Mouse (Mus musculus) heart, embryonic 15.5 days (tissue): ENCODE measurements at regions not wholly inside any gene's neighbourhood (a gene's known extent, or its start where the extent isn't known, plus 50 kb on each side); places are given as distances from the start of the nearest gene placed in this dataset.

ENCODE experiments used
- ATAC-seq: fragments of 200-750 bp; cut with Nextera tagmentation; replicated peaks from 2 replicates; pipeline ENCODE4 v1.8.0; 2017; ENCODE audit warnings: low read depth, moderate TSS enrichment; ENCODE audit not compliant: insufficient number of reproducible peaks, insufficient read depth, low FRiP score
- H3K27ac ChIP-seq: fragments of 300-500 bp; sonication (generic); 2 replicates; pipeline ENCODE4 v1.5.1; 2015; ENCODE audit warnings: mild to moderate bottlenecking, inconsistent platforms
- H3K27me3 ChIP-seq: fragments of 300-500 bp; sonication (generic); 2 replicates; pipeline ENCODE4 v1.6.1; 2015; ENCODE audit warnings: inconsistent platforms
- H3K36me3 ChIP-seq: fragments of 300-500 bp; sonication (generic); 2 replicates; pipeline ENCODE4 v1.6.1; 2015; ENCODE audit warnings: mild to moderate bottlenecking, inconsistent platforms
- H3K4me1 ChIP-seq: fragments of 300-500 bp; sonication (generic); replicated peaks from 2 replicates; pipeline ENCODE4 v1.6.1; 2015; ENCODE audit warnings: inconsistent platforms
- H3K4me2 ChIP-seq: fragments of 300-500 bp; sonication (generic); 2 replicates; pipeline ENCODE4 v1.6.1; 2015; ENCODE audit warnings: inconsistent platforms, mild to moderate bottlenecking, moderate library complexity
- H3K4me3 ChIP-seq: fragments of 300-500 bp; sonication (generic); 2 replicates; pipeline ENCODE4 v1.5.1; 2015; ENCODE audit warnings: mild to moderate bottlenecking, inconsistent platforms
- H3K9ac ChIP-seq: fragments of 300-500 bp; sonication (generic); 2 replicates; pipeline ENCODE4 v1.6.1; 2015; ENCODE audit warnings: mild to moderate bottlenecking, inconsistent platforms
- H3K9me3 ChIP-seq: fragments of 300-500 bp; sonication (generic); replicated peaks from 2 replicates; pipeline ENCODE4 v1.6.1; 2016; ENCODE audit warnings: inconsistent platforms
- WGBS: fragments of 180-500 bp; shearing (Covaris S2); methylation state at CpG from one replicate; pipeline ENCODE4 v1.1.7; 2015; ENCODE audit warnings: mixed read lengths; 5-methylcytosine and 5-hydroxymethylcytosine counted together

DNA sequence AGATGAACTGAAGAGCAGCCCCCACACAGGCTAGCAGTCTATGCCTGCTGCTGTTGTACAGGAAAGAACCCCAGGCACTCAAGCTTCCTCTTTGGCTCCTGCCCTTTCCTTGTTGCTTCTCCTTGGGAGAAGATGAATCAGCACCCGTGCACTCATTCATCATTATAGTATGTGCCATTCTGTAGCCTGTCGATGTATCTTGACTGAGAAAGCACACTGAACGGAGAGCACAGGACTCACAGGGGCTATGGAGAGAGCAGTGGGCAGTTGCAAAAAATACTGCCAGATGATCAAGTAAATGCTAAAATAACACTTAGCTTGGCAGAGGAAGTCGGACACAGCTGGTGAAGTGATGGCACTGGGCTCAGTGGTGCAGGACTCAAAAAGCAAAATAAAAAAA lies 322.2 kb upstream of the Vstm2b start:
- H3K9me3 ChIP-seq = no peaks in the 10 kb centered on the region
- 76% methylated on average over 4 of the region's 4 CpGs for WGBS
- H3K4me3 ChIP-seq = no peak overlapping the region
- no peaks in the 10 kb centered on the region for H3K27me3 ChIP-seq
- H3K9ac ChIP-seq = no peak overlapping the region
- no peak overlapping the region for H3K4me2 ChIP-seq
- ATAC-seq = no peak
- no peaks in the 10 kb centered on the region for H3K36me3 ChIP-seq
- no peaks in the 10 kb centered on the region for H3K4me1 ChIP-seq
- H3K27ac ChIP-seq = no peak overlapping the region

DNA sequence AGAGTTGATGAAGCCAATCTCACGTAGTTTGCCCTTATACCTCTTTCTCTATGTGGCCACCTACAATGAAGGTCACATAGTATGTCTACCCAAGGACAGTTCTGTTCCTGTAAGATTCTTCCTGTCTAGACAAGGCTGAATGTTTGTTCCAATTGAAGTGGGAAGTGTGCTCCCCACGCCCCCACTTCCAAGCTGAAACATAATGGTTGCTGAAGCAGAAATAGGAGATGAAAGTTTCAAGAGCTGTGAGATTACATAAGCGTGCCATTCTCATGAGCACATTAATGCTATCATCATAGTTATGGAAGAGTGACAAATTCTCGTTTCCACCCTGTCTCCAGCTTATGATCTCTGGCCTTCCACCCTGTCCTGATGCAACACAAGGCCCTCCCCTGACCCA lies 320.8 kb upstream of the Vstm2b start:
- no peak for ATAC-seq
- H3K4me2 ChIP-seq = no peak overlapping the region
- no peaks in the 10 kb centered on the region for H3K9me3 ChIP-seq
- WGBS = 52% methylated on average over 4 of the region's 4 CpGs
- no peaks in the 10 kb centered on the region for H3K27me3 ChIP-seq
- no peaks in the 10 kb centered on the region for H3K4me1 ChIP-seq
- H3K36me3 ChIP-seq = no peaks in the 10 kb centered on the region
- no peak overlapping the region for H3K4me3 ChIP-seq
- no peak overlapping the region for H3K27ac ChIP-seq
- no peak overlapping the region for H3K9ac ChIP-seq

GRCm38 (mm10) chr7:40620761-40621160 lies 277.4 kb upstream of the Vstm2b start:
- 58% methylated on average over 3 of the region's 3 CpGs for whole genome bisulfite sequencing
- Histone ChIP-seq H3K9ac (no peak overlapping the region), H3K36me3 (no peaks in the 10 kb centered on the region), H3K4me3 (no peak overlapping the region), H3K27ac (no peak overlapping the region), H3K27me3 (no peaks in the 10 kb centered on the region), H3K9me3 (no peaks in the 10 kb centered on the region), H3K4me1 (0 out of 2 replicates have a peak, but pooled peaks cover 4% of the 10 kb centered on the region), H3K4me2 (no peak overlapping the region)
- no peak for ATAC-seq

GRCm38 (mm10) chr7:40622811-40623210 lies 275.3 kb upstream of the Vstm2b start:
- no peak overlapping the region for H3K4me2 ChIP-seq
- ATAC-seq = peak; percentile 47; the same call in 1 of the 2 replicates
- H3K4me1 ChIP-seq = 0 out of 2 replicates have a peak, but pooled peaks cover 4% of the 10 kb centered on the region
- 15% methylated on average over 3 of the region's 3 CpGs for WGBS
- H3K27me3 ChIP-seq = no peaks in the 10 kb centered on the region
- H3K4me3 ChIP-seq = no peak overlapping the region
- H3K27ac ChIP-seq = no peak overlapping the region
- no peak overlapping the region for H3K9ac ChIP-seq
- no peaks in the 10 kb centered on the region for H3K9me3 ChIP-seq
- no peaks in the 10 kb centered on the region for H3K36me3 ChIP-seq

DNA sequence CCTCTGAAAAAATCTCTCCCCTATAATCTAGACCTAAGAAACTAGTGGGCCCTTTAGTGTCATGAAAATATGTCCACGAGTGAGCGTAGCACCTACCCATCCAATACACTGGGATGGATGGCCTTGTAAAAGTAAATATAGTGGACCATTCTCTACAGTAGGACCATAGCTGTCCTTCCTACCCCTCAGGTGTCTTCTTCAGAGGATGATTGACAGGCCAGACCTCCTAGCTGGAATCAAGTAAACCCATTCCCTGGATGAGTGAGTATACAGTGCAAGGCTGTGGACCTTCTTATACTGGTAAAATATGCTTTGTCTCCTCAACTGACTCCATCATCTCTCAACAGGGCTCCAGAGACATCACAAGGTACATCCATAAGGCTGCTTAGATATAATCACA lies 274.8 kb upstream of the Vstm2b start:
- ATAC-seq = no peak
- no peaks in the 10 kb centered on the region for H3K27me3 ChIP-seq
- H3K4me3 ChIP-seq = no peak overlapping the region
- WGBS = 78% methylated on average over 2 of the region's 2 CpGs
- no peak overlapping the region for H3K27ac ChIP-seq
- 0 out of 2 replicates have a peak, but pooled peaks cover 4% of the 10 kb centered on the region for H3K4me1 ChIP-seq
- no peak overlapping the region for H3K4me2 ChIP-seq
- H3K36me3 ChIP-seq = no peaks in the 10 kb centered on the region
- no peaks in the 10 kb centered on the region for H3K9me3 ChIP-seq
- H3K9ac ChIP-seq = no peak overlapping the region

- no peaks in the 10 kb centered on the region for H3K36me3 ChIP-seq
- no peak overlapping the region for H3K27ac ChIP-seq
- no peak overlapping the region for H3K9ac ChIP-seq
- no peak overlapping the region for H3K4me2 ChIP-seq
- H3K9me3 ChIP-seq = no peaks in the 10 kb centered on the region
- ATAC-seq = no peak
- WGBS = 80% methylated on average over 3 of the region's 3 CpGs
- no peak overlapping the region for H3K4me3 ChIP-seq
- no peaks in the 10 kb centered on the region for H3K4me1 ChIP-seq
- H3K27me3 ChIP-seq = no peaks in the 10 kb centered on the region
These were observed 261.8 kb upstream of the Vstm2b start for GRCm38 (mm10) chr7:40636369-40636768.

DNA sequence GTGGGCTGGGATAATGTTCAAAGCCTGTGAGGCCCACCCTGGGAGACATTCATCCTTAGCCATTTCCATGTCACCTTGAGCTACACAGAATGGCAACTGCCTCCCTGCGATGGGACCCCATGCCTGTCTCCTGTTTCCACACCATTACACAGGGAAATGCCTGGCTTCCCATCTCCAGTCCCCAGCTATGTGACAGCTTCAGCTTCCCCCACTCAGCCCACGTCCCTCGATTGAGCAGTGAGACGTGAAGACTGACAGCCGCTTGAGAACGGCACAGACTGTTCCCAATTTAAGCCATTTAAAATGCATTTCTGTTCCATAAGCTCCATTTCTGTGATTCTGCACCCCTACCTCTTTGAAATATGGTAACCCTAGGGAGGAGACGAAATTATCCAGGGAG lies 243.1 kb upstream of the Vstm2b start:
- H3K9ac ChIP-seq = no peak overlapping the region
- no peaks in the 10 kb centered on the region for H3K27me3 ChIP-seq
- no peak overlapping the region for H3K27ac ChIP-seq
- H3K36me3 ChIP-seq = no peaks in the 10 kb centered on the region
- WGBS = 70% methylated on average over 7 of the region's 7 CpGs
- no peaks in the 10 kb centered on the region for H3K9me3 ChIP-seq
- ATAC-seq = no peak
- H3K4me3 ChIP-seq = no peak overlapping the region
- H3K4me1 ChIP-seq = no peaks in the 10 kb centered on the region
- H3K4me2 ChIP-seq = no peak overlapping the region

GRCm38 (mm10) chr7:40655391-40655790 lies 242.7 kb upstream of the Vstm2b start:
- Histone ChIP-seq H3K9me3 (no peaks in the 10 kb centered on the region), H3K27ac (no peak overlapping the region), H3K36me3 (no peaks in the 10 kb centered on the region), H3K4me3 (no peak overlapping the region), H3K9ac (no peak overlapping the region), H3K27me3 (no peaks in the 10 kb centered on the region), H3K4me1 (no peaks in the 10 kb centered on the region), H3K4me2 (no peak overlapping the region)
- no peak for ATAC-seq
- WGBS = 62% methylated on average over 2 of the region's 2 CpGs

DNA sequence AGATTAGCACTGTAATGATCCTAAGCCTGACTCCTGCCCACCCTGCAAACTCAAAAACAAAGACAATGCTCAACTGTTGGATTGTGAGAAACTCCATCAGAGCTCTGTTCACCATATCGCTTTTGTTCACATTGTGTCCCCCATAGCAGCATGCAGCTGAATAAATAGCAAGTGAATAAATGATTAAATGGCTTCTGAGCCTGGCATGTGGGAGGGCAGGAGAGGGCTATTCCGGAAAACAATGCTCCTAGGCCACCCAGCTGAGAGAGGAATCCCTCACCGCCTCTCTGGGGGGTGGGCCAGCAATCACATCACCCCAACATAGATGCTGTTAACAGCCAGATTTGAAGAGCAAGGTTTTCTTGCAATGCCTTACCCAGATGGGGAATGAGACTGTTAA lies 238.5 kb upstream of the Vstm2b start:
- Histone ChIP-seq H3K27me3 (no peaks in the 10 kb centered on the region), H3K4me1 (no peaks in the 10 kb centered on the region), H3K4me3 (no peak overlapping the region), H3K9me3 (no peaks in the 10 kb centered on the region), H3K9ac (no peak overlapping the region), H3K36me3 (no peaks in the 10 kb centered on the region), H3K27ac (no peak overlapping the region), H3K4me2 (no peak overlapping the region)
- ATAC-seq = no peak
- WGBS = 44% methylated on average over 3 of the region's 3 CpGs

DNA sequence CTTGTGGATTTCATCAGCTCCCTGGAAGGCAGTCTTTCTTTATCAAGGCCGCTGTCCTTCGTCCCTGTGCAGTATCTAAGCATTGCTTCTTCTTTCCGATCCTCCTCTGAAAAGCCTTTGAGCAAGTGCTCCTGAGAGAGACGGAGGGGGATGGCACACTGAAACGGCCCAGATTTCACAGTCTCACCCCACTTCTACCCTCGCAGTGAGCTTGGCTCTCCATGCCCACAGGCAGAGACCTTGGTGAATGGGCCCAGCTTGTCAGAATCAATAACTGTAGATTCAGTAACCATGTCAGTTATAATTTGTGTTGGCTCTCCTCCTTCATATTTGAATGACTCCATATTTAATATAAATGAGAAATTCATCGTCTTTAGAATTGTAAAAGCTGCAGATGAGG lies 234.3 kb upstream of the Vstm2b start:
- 58% methylated on average over 7 of the region's 7 CpGs for WGBS
- Histone ChIP-seq H3K9ac (no peak overlapping the region), H3K27me3 (no peaks in the 10 kb centered on the region), H3K4me1 (no peaks in the 10 kb centered on the region), H3K9me3 (no peaks in the 10 kb centered on the region), H3K4me2 (no peak overlapping the region), H3K27ac (no peak overlapping the region), H3K36me3 (no peaks in the 10 kb centered on the region), H3K4me3 (no peak overlapping the region)
- no peak for ATAC-seq

DNA sequence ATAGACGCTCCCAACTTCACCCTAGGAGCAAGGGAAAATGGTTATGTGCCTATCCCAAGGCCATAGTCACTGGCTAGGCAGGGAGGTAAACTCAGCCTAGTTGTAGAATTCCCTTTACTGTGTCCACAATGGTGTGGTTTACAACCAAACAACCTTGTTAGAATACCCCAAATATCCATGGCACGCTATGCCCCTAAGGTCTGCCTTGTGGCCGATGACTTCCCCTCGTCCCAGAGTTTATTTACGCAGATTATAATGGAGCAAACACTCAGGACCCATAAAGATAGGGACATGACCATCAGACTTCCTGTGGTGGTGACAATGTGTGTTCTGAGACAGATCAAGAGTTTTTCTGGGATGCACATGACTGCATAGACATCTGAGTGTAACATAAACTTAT lies 231.5 kb upstream of the Vstm2b start:
- Histone ChIP-seq H3K27ac (no peak overlapping the region), H3K9ac (no peak overlapping the region), H3K4me2 (no peak overlapping the region), H3K9me3 (no peaks in the 10 kb centered on the region), H3K36me3 (no peaks in the 10 kb centered on the region), H3K27me3 (no peaks in the 10 kb centered on the region), H3K4me1 (no peaks in the 10 kb centered on the region), H3K4me3 (no peak overlapping the region)
- 78% methylated on average over 5 of the region's 5 CpGs for WGBS
- no peak for ATAC-seq

- H3K27ac ChIP-seq = no peak overlapping the region
- H3K4me2 ChIP-seq = no peak overlapping the region
- no peaks in the 10 kb centered on the region for H3K9me3 ChIP-seq
- 80% methylated on average over 5 of the region's 5 CpGs for WGBS
- H3K4me3 ChIP-seq = no peak overlapping the region
- no peaks in the 10 kb centered on the region for H3K27me3 ChIP-seq
- H3K4me1 ChIP-seq = no peaks in the 10 kb centered on the region
- H3K36me3 ChIP-seq = no peaks in the 10 kb centered on the region
- H3K9ac ChIP-seq = no peak overlapping the region
- no peak for ATAC-seq
These were observed 227.7 kb upstream of the Vstm2b start for GRCm38 (mm10) chr7:40670401-40670800.
